Mouse (Mus musculus) testis, adult 2 months (tissue): Measurements from ENCODE around the gene Dgkz.

Source experiments
- CTCF ChIP-seq: fragments of 200-500 bp; IDR thresholded peaks from 2 replicates; pipeline ENCODE4 v1.5.1; 2012; ENCODE audit warnings: low read depth, mild to moderate bottlenecking, inconsistent platforms, low read length, moderate library complexity; ENCODE audit not compliant: control insufficient read depth, insufficient read depth, insufficient replicate concordance
- POLR2A ChIP-seq: fragments of 200-500 bp; IDR thresholded peaks from 2 replicates; pipeline ENCODE4 v1.6.1; 2012; ENCODE audit warnings: low read depth, mild to moderate bottlenecking, inconsistent platforms, low read length, moderate library complexity; ENCODE audit not compliant: control insufficient read depth

DNA sequence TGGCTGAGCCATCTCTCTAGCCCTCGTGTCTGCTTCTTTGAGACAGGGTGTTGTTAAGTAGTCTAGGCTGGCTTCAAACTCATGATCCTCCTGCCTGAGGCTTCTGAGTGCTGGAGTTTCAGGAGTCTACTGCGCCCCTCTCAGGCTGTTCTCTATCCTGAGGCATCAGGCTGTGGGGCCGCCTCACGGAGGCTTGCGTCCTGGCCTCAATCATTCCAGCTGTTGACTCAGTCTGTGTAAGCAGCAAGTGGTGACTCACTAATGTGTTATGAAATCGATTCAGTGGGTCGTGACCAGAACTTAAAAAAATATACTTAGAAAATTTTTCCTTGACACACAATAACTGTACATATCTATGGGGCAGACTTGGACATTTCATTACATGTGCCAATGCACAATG lies 29.0 kb upstream of the Dgkz start:
- TF ChIP-seq POLR2A: no peak
- no peak for TF ChIP-seq CTCF
